Mouse (Mus musculus): ENCODE measurements at regions not wholly inside any gene's neighbourhood (a gene's known extent, or its start where the extent isn't known, plus 50 kb on each side); places are given as distances from the start of the nearest gene placed in this dataset.

DNA sequence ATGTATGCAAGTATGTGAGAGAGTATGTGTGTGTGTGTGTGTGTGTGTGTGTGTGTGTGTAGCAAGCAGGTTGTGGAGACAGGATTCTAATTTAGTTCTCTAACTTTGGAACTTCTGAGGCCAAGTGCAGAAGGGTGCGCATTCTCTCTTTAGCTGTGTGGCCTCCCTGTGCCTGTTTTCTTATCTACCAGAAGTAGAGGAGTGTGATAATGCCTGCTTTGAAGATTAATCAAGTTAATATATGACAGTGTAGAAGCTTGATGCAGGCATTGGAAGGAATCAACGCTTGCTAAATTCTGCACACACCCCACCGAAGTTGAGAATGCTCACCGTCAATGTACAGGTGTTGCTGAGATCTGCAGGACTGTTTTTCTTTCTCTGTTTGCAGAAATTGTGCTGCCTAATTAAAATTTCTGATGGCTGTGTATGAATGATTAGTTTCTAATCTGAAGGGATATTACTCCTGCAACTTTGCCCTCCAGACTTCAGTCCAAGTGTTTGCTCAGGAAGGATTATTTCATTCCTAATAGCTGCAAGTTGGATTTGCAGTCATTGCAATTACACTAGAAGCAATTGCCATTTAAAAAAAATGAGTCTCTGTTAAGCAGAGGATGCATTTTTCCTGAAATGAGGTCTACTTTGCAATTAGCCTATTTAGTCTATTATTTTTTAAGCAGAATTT, 162.6 kb upstream of the Arg1 start:
- TF ChIP-seq USF1 (IDR thresholded peaks at IDR 0.05; ENCODE audit: low read depth): no peak
- TF ChIP-seq POLR2A (IDR thresholded peaks at IDR 0.05; ENCODE audit: insufficient read length, low read depth): no peak
- no peak for TF ChIP-seq TCF12 (IDR thresholded peaks at IDR 0.05; ENCODE audit: insufficient read depth, poor library complexity, severe bottlenecking)
- TF ChIP-seq CEBPB (IDR thresholded peaks at IDR 0.05; ENCODE audit: insufficient read depth, poor library complexity, severe bottlenecking): no peak
- TF ChIP-seq E2F4 (IDR thresholded peaks at IDR 0.05; ENCODE audit: insufficient read depth): no peak
- no peak for TF ChIP-seq MAX (IDR thresholded peaks at IDR 0.05; ENCODE audit: low read depth)
- no peak for TF ChIP-seq TCF3 (IDR thresholded peaks at IDR 0.05; ENCODE audit: insufficient read length, low read depth)
- no peak for TF ChIP-seq POLR2AphosphoS2 (IDR thresholded peaks at IDR 0.05; ENCODE audit: insufficient read length, low read depth)
- no peak for TF ChIP-seq MYOD1 (IDR thresholded peaks at IDR 0.05; ENCODE audit: control insufficient read depth in 1 of 3, insufficient read length in 2 of 3, low read depth in 2 of 3)
- TF ChIP-seq SRF (IDR thresholded peaks at IDR 0.05; ENCODE audit: control insufficient read depth, insufficient read length, low read depth): no peak
- no peak for TF ChIP-seq MYOG (IDR thresholded peaks at IDR 0.05; ENCODE audit: control insufficient read depth in 1 of 3, insufficient read depth in 1 of 3, insufficient read length in 2 of 3, low read depth in 2 of 3)
- TF ChIP-seq REST (IDR thresholded peaks at IDR 0.05; ENCODE audit: insufficient read depth, insufficient read length): no peak

Measured in myocyte (in vitro differentiated cells).